Mouse (Mus musculus): ENCODE results near the gene A730009L09Rik.

The A730009L09Rik gene

GRCm38 (mm10) chr16:84514821-84515220 is at the start of gene A730009L09Rik:
A730009L09Rik (plus strand) TSS chr16:84515121.
- no peak for DNase-seq (ENCODE audit: low spot score)

GRCm38 (mm10) chr16:84465581-84466165 is 49.2 kb upstream of the A730009L09Rik start:
- no peak for DNase-seq (ENCODE audit: low spot score)

- DNase-seq (ENCODE audit: low spot score) = no peak
Observed at GRCm38 (mm10) chr16:84468898-84469297, 46.0 kb upstream of the A730009L09Rik start.

- DNase-seq (ENCODE audit: low spot score) = no peak
Observed at GRCm38 (mm10) chr16:84469994-84470393, 44.9 kb upstream of the A730009L09Rik start.

GRCm38 (mm10) chr16:84473406-84473805 is 41.5 kb upstream of the A730009L09Rik start:
- no peak for DNase-seq (ENCODE audit: low spot score)

- DNase-seq (ENCODE audit: low spot score) = no peak
Observed at GRCm38 (mm10) chr16:84474712-84475111, 40.2 kb upstream of the A730009L09Rik start.

GRCm38 (mm10) chr16:84476948-84477347 is 38.0 kb upstream of the A730009L09Rik start:
- DNase-seq (ENCODE audit: low spot score) = no peak

GRCm38 (mm10) chr16:84477528-84477927 is 37.4 kb upstream of the A730009L09Rik start:
- DNase-seq (ENCODE audit: low spot score) = no peak

- DNase-seq (ENCODE audit: low spot score) = no peak
Observed at GRCm38 (mm10) chr16:84477952-84478351, 37.0 kb upstream of the A730009L09Rik start.

GRCm38 (mm10) chr16:84485931-84486330 is 29.0 kb upstream of the A730009L09Rik start:
- DNase-seq (ENCODE audit: low spot score) = no peak

GRCm38 (mm10) chr16:84494818-84495217 is 20.1 kb upstream of the A730009L09Rik start:
- no peak for DNase-seq (ENCODE audit: low spot score)

GRCm38 (mm10) chr16:84495438-84495837 is 19.5 kb upstream of the A730009L09Rik start:
- DNase-seq (ENCODE audit: low spot score) = no peak

- no peak for DNase-seq (ENCODE audit: low spot score)
Observed at GRCm38 (mm10) chr16:84507681-84508080, 7.2 kb upstream of the A730009L09Rik start.

GRCm38 (mm10) chr16:84521975-84522635 is 7.2 kb downstream of the A730009L09Rik start:
- no peak for DNase-seq (ENCODE audit: low spot score)

- DNase-seq (ENCODE audit: low spot score) = no peak
Observed at GRCm38 (mm10) chr16:84523061-84523460, 8.1 kb downstream of the A730009L09Rik start.

GRCm38 (mm10) chr16:84527375-84527774 is 12.5 kb downstream of the A730009L09Rik start:
- DNase-seq (ENCODE audit: low spot score) = peak; percentile 12

GRCm38 (mm10) chr16:84532803-84533202 is 17.9 kb downstream of the A730009L09Rik start:
- no peak for DNase-seq (ENCODE audit: low spot score)

GRCm38 (mm10) chr16:84546059-84546458 is 31.1 kb downstream of the A730009L09Rik start:
- no peak for DNase-seq (ENCODE audit: low spot score)

- DNase-seq (ENCODE audit: low spot score) = no peak
Observed at GRCm38 (mm10) chr16:84549122-84549521, 34.2 kb downstream of the A730009L09Rik start.

- no peak for DNase-seq (ENCODE audit: low spot score)
Observed at GRCm38 (mm10) chr16:84550445-84550844, 35.5 kb downstream of the A730009L09Rik start.

GRCm38 (mm10) chr16:84553981-84554380 is 39.1 kb downstream of the A730009L09Rik start:
- no peak for DNase-seq (ENCODE audit: low spot score)

GRCm38 (mm10) chr16:84558113-84558917 is 43.4 kb downstream of the A730009L09Rik start:
- DNase-seq (ENCODE audit: low spot score) = no peak

Measured in ovary, postnatal 10 days (tissue).